Mouse (Mus musculus): ENCODE results near the gene Trim63. TPM values are rescaled to one million over a fixed set of nuclear protein-coding genes. Genes with fewer than 3 reads are reported as not detected.
"Not testable (repeated sequence)": the region's sequence is repeated elsewhere in the genome, so short reads cannot be mapped to it uniquely, and the experiment has no call there.

Gene Trim63
- total RNA-seq, 4 experiments from 2014 or later = 164 to 261 (median 195) TPM

DNA sequence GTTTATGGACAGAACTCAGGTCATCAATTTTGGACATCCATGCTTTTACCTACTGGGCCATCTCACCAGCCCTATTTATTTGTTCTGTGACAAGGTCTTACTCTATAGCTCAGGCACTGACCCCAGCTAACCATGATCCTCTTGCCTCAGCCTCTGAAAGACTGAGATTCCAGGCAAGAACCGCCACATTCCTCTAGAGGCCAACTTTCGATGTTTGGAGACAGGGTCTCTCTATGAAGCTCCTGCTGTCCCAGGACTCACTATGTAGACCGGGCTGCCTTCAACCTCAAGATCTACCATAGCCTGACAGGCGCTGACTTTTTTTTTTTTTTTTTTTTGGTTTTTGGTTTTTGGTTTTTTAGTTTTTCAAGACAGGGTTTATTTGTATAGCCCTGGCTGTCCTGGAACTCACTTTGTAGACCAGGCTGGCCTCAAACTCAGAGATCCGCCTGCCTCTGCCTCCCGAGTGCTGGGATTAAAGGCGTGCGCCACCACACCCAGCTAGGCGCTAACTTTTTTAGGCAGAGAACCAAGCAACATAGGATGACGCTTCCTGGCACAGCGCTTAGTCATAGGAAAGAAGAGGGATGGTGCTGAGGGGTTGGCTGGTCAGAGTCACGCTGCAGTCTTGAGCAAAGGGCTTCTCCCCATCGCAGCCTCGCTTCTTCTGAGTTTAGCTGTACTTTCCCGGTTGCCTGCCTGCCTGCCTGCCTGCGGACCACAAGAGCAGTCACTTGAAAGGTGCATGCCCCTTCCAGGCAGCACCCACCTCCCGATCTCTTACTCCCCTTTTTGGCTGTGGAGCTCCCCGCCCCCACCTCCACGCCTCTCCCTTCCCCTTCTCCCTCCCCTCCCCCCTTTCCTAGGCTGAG lies 16.1 kb upstream of the Trim63 start:
- no peak for DNase-seq (ENCODE audit: low spot score)

DNA sequence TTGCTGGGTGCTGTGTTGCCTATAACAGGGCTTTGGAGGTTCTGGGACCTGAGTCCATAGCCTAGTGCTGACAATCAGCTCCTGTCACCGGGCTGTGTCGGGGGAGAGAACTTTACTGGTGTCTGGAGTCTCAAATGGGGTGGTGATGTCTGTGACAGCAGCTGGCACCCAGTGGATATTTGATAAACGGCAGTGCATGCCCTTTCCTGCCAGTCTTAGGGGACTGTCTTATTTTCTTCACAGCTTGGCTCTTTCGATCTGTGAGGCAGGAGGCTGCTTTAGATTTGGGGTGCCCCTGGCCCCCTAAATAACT lies 15.5 kb upstream of the Trim63 start:
- no peak for DNase-seq (ENCODE audit: low spot score)

DNA sequence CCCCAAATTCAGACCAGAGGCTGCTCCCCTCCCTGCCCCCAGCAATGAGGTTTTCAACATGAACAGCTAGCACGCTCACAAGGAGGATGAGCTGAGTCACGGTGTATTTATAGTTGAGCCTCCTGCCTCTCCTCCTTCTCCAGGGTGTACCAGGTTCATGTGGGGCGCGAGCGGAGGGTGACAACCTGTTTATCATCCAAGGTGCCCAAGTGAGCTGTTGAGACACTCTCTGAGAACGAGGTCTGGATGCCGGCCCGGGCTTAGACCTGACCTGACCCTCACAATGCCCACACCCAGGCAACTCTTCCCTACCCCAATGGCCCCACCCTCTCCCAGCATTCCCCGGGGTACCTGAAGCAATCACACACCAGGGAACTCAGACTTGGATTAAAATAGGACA lies 14.6 kb upstream of the Trim63 start:
- peak; percentile 69 for DNase-seq (ENCODE audit: low spot score)

DNA sequence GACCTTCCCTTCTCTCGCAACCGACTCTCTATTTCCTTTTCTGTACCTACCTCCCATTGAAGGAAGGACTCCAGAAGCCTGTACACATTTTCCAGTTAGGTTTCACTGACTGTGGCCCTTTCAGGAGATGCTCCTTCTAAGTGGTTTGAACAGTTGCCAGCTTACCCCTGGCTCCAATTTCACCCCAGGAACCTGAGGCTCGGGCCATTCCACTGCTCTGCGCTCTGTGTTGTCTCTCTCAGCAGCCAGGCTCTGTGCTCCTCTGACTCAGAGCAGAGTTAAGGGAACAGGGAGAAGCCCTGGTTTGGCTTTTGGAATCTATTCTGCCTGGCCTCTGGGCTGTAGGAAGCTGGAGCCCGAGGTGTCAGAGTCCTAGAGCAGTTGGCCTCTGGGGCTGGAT lies 12.8 kb upstream of the Trim63 start:
- no peak for DNase-seq (ENCODE audit: low spot score)

DNA sequence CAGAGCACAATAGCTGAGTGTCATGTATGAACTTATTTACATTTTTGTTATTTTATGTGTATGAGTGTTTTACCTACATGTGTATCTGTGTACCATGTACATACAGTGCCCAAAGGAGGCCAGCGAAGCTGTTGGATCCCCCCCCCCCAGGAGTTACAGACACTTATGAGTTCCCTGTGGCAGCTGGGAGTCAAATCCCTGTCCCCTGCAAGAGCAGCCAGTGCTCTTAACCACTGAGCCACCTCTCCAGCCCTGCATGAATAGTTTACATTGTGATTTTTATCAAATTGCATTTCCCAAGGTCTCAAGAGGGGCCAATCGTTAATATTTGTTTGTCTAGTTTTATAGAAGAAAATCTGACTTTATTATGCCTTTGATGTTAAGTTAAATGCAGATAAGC lies 8.0 kb upstream of the Trim63 start:
- no peak for DNase-seq (ENCODE audit: low spot score)

DNA sequence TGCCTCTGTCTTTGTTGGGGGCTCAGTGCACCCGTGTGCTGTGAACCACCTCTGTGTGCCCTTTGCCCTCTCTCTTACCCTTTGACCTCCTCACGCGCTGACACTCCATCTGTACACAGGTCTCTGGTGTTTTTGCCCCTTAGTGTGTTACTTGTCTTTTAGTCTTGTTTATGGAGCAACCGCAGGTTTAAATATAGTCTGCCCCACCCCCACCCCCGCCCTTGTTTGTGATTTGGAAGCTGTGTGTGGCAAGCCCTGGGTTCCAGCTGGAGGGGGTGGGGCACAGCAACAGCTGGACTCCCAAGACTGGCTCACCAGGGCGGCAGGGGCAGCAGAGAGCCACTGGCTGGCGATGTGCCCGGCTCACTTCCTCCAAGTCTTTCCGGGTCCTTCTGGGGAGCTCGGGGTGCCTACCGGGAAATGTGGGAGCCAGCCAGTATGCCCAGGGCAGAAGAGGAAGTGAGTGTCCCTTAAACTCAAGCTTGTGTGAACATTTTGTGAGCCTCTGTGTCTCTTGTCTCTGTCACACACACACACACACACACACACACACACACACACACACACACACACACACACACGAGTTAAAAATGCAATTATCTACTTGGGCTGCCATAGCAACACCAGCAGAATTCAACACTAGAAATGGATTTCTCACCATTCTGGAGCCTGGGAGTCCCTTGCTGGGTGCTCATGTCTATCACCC lies 7.4 kb upstream of the Trim63 start:
- DNase-seq (ENCODE audit: low spot score) = peak; percentile 49

DNA sequence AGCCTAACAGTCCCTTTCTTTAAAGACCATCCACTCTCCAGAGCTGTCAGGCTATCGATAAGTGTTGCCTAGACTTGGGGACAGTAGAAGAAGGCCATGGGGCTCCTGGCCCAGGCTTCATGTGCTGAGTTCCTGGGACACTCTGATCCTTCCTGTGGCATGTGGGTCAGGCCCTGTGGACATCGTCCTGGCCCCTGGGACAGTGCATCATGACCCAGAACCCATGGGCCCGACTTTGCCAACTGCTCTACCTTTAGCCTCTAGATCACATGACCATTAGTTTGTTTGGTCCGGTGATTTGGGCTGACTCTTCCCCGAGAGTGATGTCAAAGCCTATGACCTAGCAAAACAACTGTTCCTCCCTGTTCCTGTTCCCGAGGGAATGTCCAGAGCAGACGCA lies 4.8 kb upstream of the Trim63 start:
- no peak for DNase-seq (ENCODE audit: low spot score)

DNA sequence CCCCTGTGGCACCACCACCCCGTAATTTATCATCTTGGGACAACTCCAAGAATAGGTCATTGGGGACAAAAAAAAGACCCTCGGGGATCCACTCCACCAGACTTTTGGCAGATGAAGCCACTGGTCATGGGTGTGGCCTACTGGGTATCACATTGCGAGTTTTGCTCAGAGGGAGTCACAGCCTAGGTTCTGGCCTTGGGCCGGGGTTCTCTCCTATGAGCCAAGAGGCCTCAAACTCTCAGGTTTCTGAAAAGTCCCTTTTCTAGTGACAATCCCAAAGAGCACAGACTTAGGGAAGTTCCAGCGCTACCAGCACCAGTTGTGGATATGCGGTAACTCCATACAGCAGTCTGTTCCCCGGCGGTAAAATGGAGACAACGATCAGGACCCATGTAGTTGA lies 4.3 kb upstream of the Trim63 start:
- DNase-seq (ENCODE audit: low spot score) = no peak

DNA sequence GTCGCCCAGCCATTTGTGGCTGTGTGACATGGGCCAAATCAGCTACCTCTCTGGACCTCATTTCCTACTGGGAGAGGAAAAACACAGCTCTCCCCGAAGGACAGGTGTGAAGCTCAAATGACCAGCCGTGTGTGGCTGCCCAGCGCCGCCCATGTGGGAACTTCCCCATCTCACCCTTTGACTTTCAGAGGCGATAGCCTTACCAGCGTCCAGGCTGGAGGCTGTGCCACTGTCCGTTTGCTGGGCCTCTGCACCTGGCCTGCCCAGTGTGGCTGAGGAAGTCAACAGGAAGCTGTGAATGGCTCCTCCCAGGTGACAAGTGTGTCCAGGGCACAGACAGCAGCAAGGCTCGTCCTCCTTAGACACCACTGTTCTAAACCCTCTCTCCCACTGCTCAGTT lies 3.1 kb upstream of the Trim63 start:
- DNase-seq (ENCODE audit: low spot score) = no peak

DNA sequence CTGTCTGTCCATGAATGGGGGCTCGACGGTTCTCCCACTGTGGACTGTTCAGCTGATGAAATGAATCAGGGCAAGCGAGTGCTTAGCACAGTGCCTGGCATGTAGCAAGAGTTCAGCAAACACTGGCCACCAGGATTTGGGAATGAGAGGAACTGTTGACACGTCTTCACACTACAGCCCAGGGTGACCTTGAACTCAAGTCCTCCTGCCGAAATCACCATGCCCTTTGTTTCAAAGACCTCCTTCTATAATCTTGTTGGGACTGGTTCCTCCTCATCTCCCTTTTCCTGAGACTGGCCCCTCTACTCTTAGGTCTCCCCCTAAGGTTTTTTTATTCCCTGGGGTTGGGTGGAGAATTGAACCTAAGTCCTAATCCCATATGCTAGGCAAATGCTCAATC lies 2.6 kb upstream of the Trim63 start:
- DNase-seq (ENCODE audit: low spot score) = no peak

DNA sequence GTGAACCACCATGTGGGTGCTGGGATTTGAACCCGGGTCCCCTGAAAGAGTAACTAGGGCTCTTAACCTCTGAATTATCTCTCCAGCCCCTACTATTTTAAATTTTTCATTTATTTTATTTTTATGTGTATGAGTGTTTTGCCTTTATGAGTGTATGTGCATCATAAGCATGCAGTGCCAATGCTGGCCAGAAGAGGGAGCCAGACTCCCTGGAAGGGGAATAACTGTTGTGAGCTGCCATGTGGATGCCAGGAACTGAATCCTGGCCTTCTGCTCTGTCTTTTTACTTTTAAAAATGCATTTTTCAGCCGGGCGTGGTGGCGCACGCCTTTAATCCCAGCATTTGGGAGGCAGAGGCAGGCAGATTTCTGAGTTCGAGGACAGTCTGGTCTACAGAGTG lies 2.0 kb upstream of the Trim63 start:
- DNase-seq (ENCODE audit: low spot score) = no peak

DNA sequence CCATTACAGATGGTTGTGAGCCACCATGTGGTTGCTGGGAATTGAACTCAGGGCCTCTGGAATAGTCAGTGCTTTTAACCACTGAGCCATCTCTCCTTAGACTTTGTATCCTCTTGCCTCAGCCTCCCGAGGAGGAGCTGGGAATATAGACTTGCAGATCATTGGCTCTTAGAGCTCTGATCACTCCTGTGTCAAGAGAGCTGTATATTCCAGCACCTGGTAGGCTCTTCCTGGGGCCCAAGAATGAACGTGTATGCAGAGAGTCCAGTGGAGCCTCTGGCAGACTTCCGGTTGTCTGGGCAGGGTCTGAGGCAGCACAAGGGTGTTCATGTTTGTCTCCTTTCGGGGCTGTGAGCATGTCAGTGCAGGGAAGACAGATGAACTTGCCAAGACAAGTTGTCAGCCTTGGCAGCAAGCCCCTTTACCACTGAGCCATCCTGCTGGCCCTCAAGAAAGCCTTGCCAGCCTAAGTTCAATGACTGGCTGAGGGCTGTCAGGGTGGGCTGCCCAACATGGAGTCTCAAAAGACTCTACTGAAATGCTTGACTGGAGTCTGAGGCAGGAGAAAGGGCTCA lies 752 bp upstream of the Trim63 start:
- no peak for DNase-seq (ENCODE audit: low spot score)

DNA sequence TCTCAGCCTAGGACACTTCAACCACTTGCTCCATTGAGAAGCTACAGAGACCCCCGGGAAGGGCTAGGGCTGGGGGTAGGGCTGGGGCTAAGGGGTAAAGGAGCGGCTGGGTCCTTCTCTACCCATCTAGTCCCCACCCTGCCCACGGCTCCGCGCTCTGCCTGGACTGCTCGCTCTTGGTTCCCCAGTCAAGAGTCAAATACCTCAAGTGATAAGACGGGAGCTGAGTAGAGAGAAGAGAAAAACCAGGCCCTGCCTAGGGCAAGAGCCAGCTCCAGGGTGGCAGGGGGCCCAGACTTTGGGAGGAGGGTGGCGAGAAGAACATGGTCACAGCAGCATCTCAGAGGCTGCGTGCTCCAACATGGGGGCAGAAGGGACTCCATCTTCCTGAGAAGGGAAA lies 550 bp downstream of the Trim63 start:
- DNase-seq (ENCODE audit: low spot score) = peak; percentile 41

DNA sequence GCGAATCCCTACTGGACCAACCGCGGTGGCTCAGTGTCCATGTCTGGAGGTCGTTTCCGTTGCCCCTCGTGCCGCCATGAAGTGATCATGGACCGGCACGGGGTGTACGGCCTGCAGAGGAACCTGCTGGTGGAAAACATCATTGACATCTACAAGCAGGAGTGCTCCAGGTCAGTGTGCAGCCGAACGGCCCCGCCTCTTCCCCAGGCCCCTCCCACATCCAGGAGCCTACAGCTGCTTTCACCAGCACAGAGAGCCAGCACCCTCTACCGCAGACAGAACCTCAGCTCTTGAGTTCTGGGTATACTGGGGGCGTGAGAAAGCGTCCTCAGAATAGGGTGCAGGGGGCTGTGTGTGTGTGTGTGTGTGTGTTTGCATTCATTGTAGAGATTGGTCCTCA lies 1.5 kb downstream of the Trim63 start:
- DNase-seq (ENCODE audit: low spot score) = no peak

DNA sequence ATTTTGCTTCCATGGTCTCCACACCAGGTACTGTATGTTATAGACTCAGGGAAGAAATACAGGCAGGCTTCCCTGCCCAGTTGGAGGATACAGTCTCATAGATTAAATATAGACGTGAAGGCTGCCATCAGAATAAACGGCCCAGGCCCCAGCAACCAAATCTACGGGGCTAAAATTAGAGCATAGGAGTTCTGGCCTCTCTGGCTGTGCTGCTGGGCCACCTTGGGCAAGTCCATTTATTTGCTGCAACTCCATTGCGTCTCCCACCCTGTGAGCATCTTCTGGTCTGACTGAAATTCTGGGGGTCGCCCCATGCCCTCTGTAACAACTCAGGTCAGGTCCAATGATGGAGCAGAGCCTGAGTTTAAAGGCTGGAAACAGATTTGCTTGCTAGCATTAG lies 4.2 kb downstream of the Trim63 start:
- DNase-seq (ENCODE audit: low spot score) = no peak

DNA sequence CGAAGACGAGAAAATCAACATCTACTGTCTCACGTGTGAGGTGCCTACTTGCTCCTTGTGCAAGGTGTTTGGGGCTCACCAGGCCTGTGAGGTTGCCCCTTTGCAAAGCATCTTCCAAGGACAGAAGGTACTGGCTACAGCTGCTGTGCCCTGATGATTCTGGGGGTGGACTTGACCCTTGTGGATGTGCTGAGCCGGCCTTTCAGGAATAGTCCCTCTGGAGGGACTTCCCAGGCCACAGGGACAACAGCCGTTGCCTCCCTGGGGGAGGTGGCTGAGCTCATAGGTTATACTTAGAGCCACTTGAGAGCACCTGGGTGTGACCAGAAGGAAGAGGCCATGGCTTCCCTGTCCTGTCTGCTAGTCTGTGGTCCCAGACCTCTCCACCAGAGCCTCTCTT lies 4.8 kb downstream of the Trim63 start:
- DNase-seq (ENCODE audit: low spot score) = no peak

DNA sequence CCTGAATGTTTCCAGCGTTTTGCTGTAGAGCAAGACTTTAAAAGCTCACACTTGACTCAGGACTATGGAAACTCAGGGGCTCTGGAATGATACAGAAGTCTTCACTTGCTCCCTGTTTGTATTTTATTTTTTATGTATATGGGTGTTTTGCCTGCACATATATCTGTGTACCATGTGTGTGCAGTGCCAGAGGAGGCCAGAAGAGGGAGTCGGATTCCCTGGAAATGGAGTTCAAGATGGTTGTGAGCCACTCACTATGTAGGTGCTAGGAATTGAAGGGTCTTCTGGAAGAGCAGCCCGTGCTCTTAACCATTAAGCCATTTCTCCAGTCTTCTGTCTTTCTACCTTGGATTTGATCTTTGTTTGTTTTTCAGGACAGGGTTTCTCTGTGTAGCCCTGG lies 6.6 kb downstream of the Trim63 start:
- DNase-seq (ENCODE audit: low spot score) = no peak

DNA sequence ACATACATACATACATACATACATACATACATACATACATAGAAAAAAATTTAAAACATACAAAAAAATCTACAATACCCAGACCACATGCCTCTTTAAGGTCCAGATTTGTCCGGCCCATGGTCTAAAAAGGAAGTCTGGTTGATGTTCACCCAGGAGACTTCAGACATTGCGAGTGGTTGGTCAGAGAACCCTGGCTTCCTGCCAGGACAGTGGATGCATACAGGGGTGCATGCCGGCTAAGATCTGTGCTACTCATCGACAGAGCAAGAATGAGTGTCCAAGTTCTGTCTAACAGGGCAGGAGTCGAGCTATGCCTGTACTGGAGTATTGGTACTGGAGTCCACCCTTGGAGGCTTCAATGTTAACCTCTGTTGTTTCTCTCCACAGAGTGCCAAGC lies 9.7 kb downstream of the Trim63 start:
- DNase-seq (ENCODE audit: low spot score) = no peak

DNA sequence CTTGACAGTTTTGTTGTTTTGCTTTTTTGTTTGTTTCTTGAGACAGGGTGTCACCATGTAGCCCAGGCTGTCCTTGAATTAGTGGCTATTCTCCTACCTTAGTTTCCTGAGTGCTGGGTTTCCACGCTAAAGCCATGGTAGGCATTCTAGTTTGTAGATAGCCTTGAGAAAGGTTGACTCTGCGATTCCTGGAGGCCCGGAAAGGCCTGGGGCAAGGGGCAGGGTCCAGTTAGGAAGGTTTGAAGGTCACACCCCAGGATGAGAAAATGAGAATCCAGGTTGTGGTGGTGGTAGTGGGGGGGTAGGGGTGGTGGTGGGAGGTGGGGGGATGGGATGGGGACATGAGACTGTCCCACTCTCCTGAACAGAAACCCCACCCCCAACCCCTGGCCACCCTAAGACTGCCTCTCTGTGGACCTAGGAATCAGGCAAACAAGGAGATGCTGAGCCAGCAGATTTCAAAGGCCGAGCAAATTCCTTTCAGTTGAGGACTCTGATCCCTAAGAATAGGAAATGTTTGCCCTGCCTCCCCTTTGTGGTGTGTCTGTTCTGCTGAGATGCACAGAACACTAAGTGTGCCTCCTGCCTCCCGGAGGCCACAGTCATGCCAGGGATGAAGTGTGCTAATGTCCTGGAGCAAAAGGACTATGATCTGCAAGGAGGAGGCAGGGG lies 12.1 kb downstream of the Trim63 start:
- DNase-seq (ENCODE audit: low spot score) = no peak

DNA sequence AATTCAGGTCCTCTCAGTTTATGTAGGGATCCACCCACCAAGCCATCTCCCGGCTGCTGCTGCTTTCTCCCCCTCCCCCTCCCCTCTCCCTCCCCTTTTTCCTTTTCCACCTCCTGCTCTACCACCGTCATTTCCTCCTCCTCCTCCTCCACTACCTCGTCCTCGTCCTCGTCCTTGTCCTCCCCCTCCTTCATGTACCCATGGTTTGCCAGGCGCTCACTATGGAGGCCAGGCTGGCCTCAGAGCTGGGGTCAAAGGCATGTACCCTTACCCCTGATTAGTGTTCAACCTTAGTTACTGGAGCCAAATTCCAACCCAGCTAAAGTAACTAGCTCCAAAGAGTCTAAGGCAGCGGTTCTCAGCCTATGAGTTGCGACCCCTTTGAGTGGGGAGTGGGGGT lies 13.2 kb downstream of the Trim63 start:
- DNase-seq (ENCODE audit: low spot score) = no peak

DNA sequence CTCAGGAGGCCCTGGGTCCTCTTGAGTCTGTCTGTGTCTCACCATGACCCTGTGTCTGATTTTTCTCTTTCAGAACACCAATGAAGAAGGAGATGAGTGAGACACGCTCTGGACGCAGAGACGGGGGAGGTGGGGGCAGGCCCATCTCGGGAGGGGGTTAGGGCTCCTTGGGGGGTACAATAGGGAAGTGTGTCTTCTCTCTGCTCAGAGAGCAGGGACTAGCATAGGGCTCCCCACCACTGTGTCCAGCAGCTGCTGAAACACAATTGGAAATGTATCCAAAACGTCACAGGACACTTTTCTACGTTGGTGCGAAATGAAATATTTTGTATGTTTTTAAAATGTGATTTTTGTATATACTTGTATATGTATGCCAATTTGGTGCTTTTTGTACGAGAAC lies 13.9 kb downstream of the Trim63 start:
- no peak for DNase-seq (ENCODE audit: low spot score)

DNA sequence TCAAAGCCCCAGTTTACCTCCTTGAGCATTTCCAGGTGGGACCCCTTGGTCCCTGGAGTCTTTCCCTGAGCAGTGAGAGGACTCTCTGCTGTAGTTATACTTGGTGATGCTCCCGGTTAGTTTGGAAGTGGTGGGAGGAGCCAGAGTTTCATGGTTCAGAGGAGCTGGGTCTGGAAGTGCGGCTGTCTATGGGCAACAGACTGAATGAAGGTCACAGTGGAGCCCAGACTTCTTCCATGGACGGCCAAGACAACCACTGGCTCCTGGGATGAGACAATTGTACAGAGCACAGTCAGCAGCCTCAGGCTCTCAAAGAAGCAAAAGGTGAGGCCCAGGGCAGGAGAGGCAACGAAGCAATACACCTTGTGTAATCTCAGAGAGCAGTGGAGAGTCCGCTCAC lies 15.4 kb downstream of the Trim63 start:
- DNase-seq (ENCODE audit: low spot score) = no peak

DNA sequence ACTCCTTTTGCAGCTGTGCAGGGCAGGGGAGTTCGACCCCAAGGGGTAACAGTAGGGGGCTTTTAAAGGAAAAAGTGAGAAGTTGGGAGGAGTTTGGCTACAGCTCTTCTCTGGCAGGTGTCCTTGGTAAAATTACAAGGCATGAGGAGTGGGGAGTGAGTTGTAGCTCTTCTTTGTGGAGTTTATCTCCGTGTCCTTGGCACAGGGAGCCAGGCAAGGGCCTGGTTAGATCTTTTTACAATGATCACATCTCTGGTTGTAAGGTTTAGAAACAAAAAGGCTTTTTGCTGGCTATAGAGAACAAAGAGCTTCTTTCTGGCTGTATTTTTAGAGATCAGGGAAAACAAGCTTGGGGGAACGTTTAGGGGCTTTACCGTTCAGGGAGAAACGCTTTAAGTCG lies 26.3 kb downstream of the Trim63 start:
- not testable (repeated sequence) for DNase-seq (ENCODE audit: low spot score)

Data from heart, adult 8-10 months (tissue).